Mouse (Mus musculus) monocyte, adult 2 months (primary cell): ENCODE measurements around the gene Akr1c14.
"Not testable (repeated sequence)": the region's sequence is repeated elsewhere in the genome, so short reads cannot be mapped to it uniquely, and the experiment has no call there.

Experiments
- DNase-seq, 2 experiments: peaks; one replicate each; pipeline ENCODE4 v3.0.0; 2022; ENCODE audit warnings: low spot score in 2 of 2, low read depth in 1 of 2

Akr1c14 gene

GRCm38 (mm10) chr13:4119181-4119904, 70.5 kb downstream of the Akr1c14 start:
- DNase-seq: no peak

- no peak for DNase-seq
These were observed 74.3 kb downstream of the Akr1c14 start for GRCm38 (mm10) chr13:4123146-4123545.

DNA sequence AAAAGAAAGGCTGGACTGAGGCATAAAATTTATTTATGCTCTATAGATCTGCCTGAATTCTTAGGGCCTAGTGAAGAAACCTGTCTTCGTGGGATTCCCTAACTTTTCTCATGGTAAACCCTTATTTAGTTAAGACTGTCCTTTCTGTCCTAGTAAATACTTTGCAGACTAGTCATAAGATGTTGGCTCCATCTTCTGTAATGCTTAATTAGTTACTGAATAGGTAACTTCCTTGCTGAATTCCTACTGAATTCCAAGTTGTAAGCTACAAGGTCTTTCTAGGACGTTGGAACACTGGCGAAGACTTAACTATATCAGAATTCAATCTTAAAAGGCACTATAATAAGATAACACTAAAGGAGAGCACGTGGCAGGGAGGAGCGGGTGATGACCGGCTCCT, 75.7 kb downstream of the Akr1c14 start:
- DNase-seq: not testable (repeated sequence)

DNA sequence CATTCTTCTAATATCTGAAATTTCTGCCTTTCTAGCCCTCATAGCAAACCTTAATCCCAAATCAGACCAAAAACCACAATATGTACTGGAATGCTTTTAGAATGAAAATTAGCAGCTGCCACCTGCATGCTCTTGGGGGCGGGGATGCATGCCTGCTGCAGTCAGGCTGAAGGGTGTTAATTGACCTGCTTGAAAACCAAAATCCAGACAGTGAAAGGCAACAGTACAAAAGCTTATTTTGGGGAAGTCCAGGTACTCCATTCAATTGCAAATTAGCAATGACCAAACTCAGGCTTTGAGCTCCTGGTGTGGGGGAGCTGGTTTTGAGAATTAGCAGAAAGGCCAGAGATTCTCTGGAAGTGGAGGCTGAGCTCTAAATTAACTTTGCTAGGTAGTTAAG, 77.0 kb downstream of the Akr1c14 start:
- DNase-seq: not testable (repeated sequence)

DNA sequence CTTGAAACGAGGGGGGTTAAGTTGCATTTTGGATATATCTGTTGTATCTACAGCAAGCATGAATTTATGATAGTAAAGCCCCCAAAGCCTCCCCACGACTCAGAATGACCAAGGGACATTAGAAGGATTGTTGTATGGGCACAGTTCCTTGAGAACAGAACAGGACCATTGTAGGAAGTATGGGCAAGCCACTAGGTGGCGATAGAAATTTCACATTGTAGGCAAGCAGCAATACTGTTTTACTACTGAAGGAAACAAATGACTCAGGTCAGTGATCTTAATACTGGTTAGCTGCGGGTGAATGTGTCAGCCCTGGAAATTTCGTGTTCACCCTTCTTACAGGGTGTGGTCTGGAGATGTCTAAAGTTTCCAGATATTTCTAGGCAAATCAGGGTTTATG, 80.3 kb downstream of the Akr1c14 start:
- DNase-seq: no peak

- no peak for DNase-seq
These were observed 82.5 kb downstream of the Akr1c14 start for GRCm38 (mm10) chr13:4131317-4131716.

GRCm38 (mm10) chr13:4131721-4132120, 82.9 kb downstream of the Akr1c14 start:
- DNase-seq: no peak

DNA sequence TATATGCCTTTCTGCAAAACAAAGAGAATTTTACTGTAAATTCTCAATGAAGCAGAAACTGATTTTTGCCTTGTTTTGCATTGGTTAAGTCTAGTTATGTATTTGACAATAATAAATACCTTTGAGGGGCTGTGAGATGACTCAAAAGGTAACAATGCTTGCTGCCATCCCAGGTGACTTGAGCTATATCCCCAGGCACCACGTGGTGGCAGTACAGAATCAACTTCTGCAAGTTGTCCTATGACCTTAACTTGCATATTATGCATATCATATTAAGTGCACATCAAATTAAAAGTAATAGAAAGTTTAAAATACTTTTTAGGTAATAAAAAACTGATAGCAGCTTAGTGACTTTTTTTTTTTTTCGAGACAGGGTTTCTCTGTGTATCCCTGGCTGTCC, 84.3 kb downstream of the Akr1c14 start:
- DNase-seq: no peak
